Mouse (Mus musculus) embryonic facial prominence, embryonic 14.5 days (tissue): Measurements from ENCODE around the gene Vmn1r152. TPM values are rescaled to one million over a fixed set of nuclear protein-coding genes. Genes with fewer than 3 reads are reported as not detected.
"Not testable (repeated sequence)": the region's sequence is repeated elsewhere in the genome, so short reads cannot be mapped to it uniquely, and the experiment has no call there.

Source experiments
- ATAC-seq: fragments of 200-750 bp; cut with Nextera tagmentation; 2 replicates; pipeline ENCODE4 v1.8.0; 2017; ENCODE audit warnings: low read depth, moderate number of reproducible peaks, moderate TSS enrichment
- DNase-seq: peaks from one replicate; pipeline ENCODE4 v3.0.0-alpha.2; 2015; ENCODE audit warnings: low spot score
- H3K27ac ChIP-seq: fragments of 300-500 bp; sonication (generic); replicated peaks from 2 replicates; pipeline ENCODE4 v1.5.1; 2014; ENCODE audit warnings: low read depth, mild to moderate bottlenecking, low read length, moderate library complexity
- H3K27me3 ChIP-seq: fragments of 300-500 bp; sonication (generic); replicated peaks from 2 replicates; pipeline ENCODE4 v1.6.1; 2014; ENCODE audit warnings: low read length; ENCODE audit not compliant: control insufficient read depth, insufficient read depth
- H3K36me3 ChIP-seq: fragments of 300-500 bp; sonication (generic); 2 replicates; pipeline ENCODE4 v1.6.1; 2014; ENCODE audit warnings: low read length, mixed read lengths; ENCODE audit not compliant: control insufficient read depth, insufficient read depth
- H3K4me1 ChIP-seq: fragments of 300-500 bp; sonication (generic); 2 replicates; pipeline ENCODE4 v1.6.1; 2014; ENCODE audit warnings: antibody characterized with exemption, low read length; ENCODE audit not compliant: control insufficient read depth, insufficient read depth
- H3K4me2 ChIP-seq: fragments of 300-500 bp; sonication (generic); 2 replicates; pipeline ENCODE4 v1.6.1; 2014; ENCODE audit warnings: low read depth, mild to moderate bottlenecking, low read length, moderate library complexity, mixed read lengths
- H3K4me3 ChIP-seq: fragments of 300-500 bp; sonication (generic); 2 replicates; pipeline ENCODE4 v1.5.1; 2014; ENCODE audit warnings: low read depth, mild to moderate bottlenecking, low read length
- H3K9ac ChIP-seq: fragments of 300-500 bp; sonication (generic); 2 replicates; pipeline ENCODE4 v1.6.1; 2014; ENCODE audit warnings: low read depth, mild to moderate bottlenecking, low read length, moderate library complexity, mixed read lengths
- H3K9me3 ChIP-seq: fragments of 300-500 bp; sonication (generic); 2 replicates; pipeline ENCODE4 v1.6.1; 2016; ENCODE audit warnings: low read length; ENCODE audit not compliant: control insufficient read depth
- WGBS: fragments of 180-500 bp; shearing (Covaris S2); extraction: QIAGEN DNeasy Blood & Tissue Kit; methylation state at CpG from one replicate; pipeline ENCODE4 v1.1.7; 2014; 5-methylcytosine and 5-hydroxymethylcytosine counted together
- polyA plus RNA-seq: library from polyadenylated mRNA; unstranded; fragments of >200 nt; fragmentation: Nextera tagmentation; extraction: Ambion mirVana; gene quantifications from 2 replicates; pipeline ENCODE4 v1.2.1, GENCODE M21; 2014

Gene Vmn1r152
- polyA plus RNA-seq = not detected in 2 replicates

- no CpG with 5 or more reads among the region's 3 CpGs for WGBS
- H3K4me3 ChIP-seq, ATAC-seq, H3K27ac ChIP-seq, H3K4me1 ChIP-seq, H3K9me3 ChIP-seq, DNase-seq, H3K36me3 ChIP-seq, H3K4me2 ChIP-seq, H3K27me3 ChIP-seq, H3K9ac ChIP-seq: not testable (repeated sequence)
Measured at GRCm38 (mm10) chr7:22522667-22523066, at the start of gene Vmn1r152. Gene Vmn1r152 (plus strand): TSS chr7:22522967.

- H3K9me3 ChIP-seq, H3K4me3 ChIP-seq, H3K27ac ChIP-seq, ATAC-seq, H3K4me2 ChIP-seq, H3K27me3 ChIP-seq, DNase-seq, H3K4me1 ChIP-seq, H3K36me3 ChIP-seq, H3K9ac ChIP-seq: not testable (repeated sequence)
- 16% methylated on average over 1 of the region's 3 CpGs for WGBS
Measured at GRCm38 (mm10) chr7:22499578-22499977, 23.2 kb upstream of the Vmn1r152 start, which contains the start of gene Vmn1r151. Gene Vmn1r151 (minus strand): TSS chr7:22499678.

GRCm38 (mm10) chr7:22534787-22535186 lies 12.0 kb downstream of the Vmn1r152 start, which contains the start of gene Gm8677:
Gene Gm8677 (minus strand): TSS chr7:22534887.
- not testable (repeated sequence) for H3K27ac ChIP-seq, H3K4me3 ChIP-seq, H3K9me3 ChIP-seq, H3K9ac ChIP-seq, ATAC-seq, H3K27me3 ChIP-seq, H3K4me1 ChIP-seq, H3K4me2 ChIP-seq, H3K36me3 ChIP-seq, DNase-seq
- no CpG with 5 or more reads among the region's 1 CpGs for WGBS

GRCm38 (mm10) chr7:22565243-22565642 lies 42.5 kb downstream of the Vmn1r152 start, which contains the start of gene Gm4201:
Gene Gm4201 (minus strand): TSS chr7:22565343.
- H3K4me2 ChIP-seq, H3K9me3 ChIP-seq, H3K4me3 ChIP-seq, H3K36me3 ChIP-seq, ATAC-seq, H3K27me3 ChIP-seq, DNase-seq, H3K9ac ChIP-seq, H3K4me1 ChIP-seq, H3K27ac ChIP-seq: not testable (repeated sequence)
- WGBS = no CpG with 5 or more reads among the region's 3 CpGs

Other genes with a start within 250 kb of the Vmn1r152 start
- gene Gm4187, start 193.2 kb upstream of the Vmn1r152 start, polyA plus RNA-seq = not detected in 2 replicates
- not detected in 2 replicates for gene Gm8660, start 151.9 kb upstream of the Vmn1r152 start, polyA plus RNA-seq
- gene Vmn1r148, start 109.4 kb upstream of the Vmn1r152 start, polyA plus RNA-seq = not detected in 2 replicates
- gene Vmn1r149, start 84.7 kb upstream of the Vmn1r152 start, polyA plus RNA-seq = not detected in 2 replicates
- not detected in 2 replicates for gene Gm10665, start 58.9 kb upstream of the Vmn1r152 start, polyA plus RNA-seq
- gene Vmn1r151, start 23.3 kb upstream of the Vmn1r152 start, polyA plus RNA-seq = not detected in 2 replicates
- not detected in 2 replicates for gene Gm8677, start 11.9 kb downstream of the Vmn1r152 start, polyA plus RNA-seq
- not detected in 2 replicates for gene Gm4201, start 42.4 kb downstream of the Vmn1r152 start, polyA plus RNA-seq
- not detected in 2 replicates for gene Gm4565, start 65.2 kb downstream of the Vmn1r152 start, polyA plus RNA-seq
- gene Vmn1r155, start 135.1 kb downstream of the Vmn1r152 start, polyA plus RNA-seq = not detected in 2 replicates
- gene Gm8693, start 169.3 kb downstream of the Vmn1r152 start, polyA plus RNA-seq = not detected in 2 replicates
- not detected in 2 replicates for gene Gm4567, start 196.7 kb downstream of the Vmn1r152 start, polyA plus RNA-seq
- gene Vmn1r157, start 238.7 kb downstream of the Vmn1r152 start, polyA plus RNA-seq = not detected in 2 replicates